Mouse (Mus musculus) cerebellum, adult 2 months (tissue): Measurements from ENCODE around the gene Dna2. TPM values are rescaled to one million over a fixed set of nuclear protein-coding genes. Genes with fewer than 3 reads are reported as not detected.
A peak's percentile ranks its signal among the peaks of the same experiment; 100 is the strongest.
"Not testable (repeated sequence)": the region's sequence is repeated elsewhere in the genome, so short reads cannot be mapped to it uniquely, and the experiment has no call there.

Source experiments
- DNase-seq, 2 experiments: peaks; one replicate each; pipeline ENCODE4 v3.0.0; 2021
- H3K27ac ChIP-seq: fragments of 200-500 bp; 2 replicates; pipeline ENCODE4 v1.5.1; 2012; ENCODE audit warnings: low read length, control low read depth, inconsistent platforms; ENCODE audit not compliant: insufficient read depth
- H3K27me3 ChIP-seq: fragments of 200-500 bp; 2 replicates; pipeline ENCODE4 v1.6.1; 2012; ENCODE audit warnings: inconsistent platforms, mild to moderate bottlenecking, low read length, moderate library complexity; ENCODE audit not compliant: control insufficient read depth, insufficient read depth
- H3K4me1 ChIP-seq: fragments of 200-500 bp; 2 replicates; pipeline ENCODE4 v1.6.1; 2011; ENCODE audit warnings: low read length; ENCODE audit not compliant: control insufficient read depth, insufficient read depth
- H3K4me3 ChIP-seq: fragments of 200-500 bp; replicated peaks from 2 replicates; pipeline ENCODE3; 2011; ENCODE audit warnings: mild to moderate bottlenecking, low read depth, low read length, control low read depth; ENCODE audit not compliant: insufficient read depth
- CTCF ChIP-seq: fragments of 200-500 bp; IDR thresholded peaks from 2 replicates; pipeline ENCODE4 v1.5.1; 2011; ENCODE audit warnings: low read depth, mild to moderate bottlenecking, control low read depth, low read length, moderate library complexity, borderline replicate concordance; ENCODE audit not compliant: insufficient read depth
- POLR2A ChIP-seq: fragments of 200-500 bp; IDR thresholded peaks from 2 replicates; pipeline ENCODE4 v1.6.1; 2011; ENCODE audit warnings: low read length, control low read depth, borderline replicate concordance; ENCODE audit not compliant: insufficient read depth
- WGBS: fragments of 180-500 bp; shearing (Covaris S2); methylation state at CpG from one replicate; pipeline ENCODE4 v1.1.7; 2018; 5-methylcytosine and 5-hydroxymethylcytosine counted together
- polyA plus RNA-seq: library from polyadenylated mRNA; depleted of rRNA; stranded (reverse); fragments of >200 nt; gene quantifications from 2 replicates; pipeline ENCODE4 v1.2.3, GENCODE M21; 2012; rRNA removed

The Dna2 gene
- 3.0 and 3.9 TPM in 2 replicates for polyA plus RNA-seq

DNA sequence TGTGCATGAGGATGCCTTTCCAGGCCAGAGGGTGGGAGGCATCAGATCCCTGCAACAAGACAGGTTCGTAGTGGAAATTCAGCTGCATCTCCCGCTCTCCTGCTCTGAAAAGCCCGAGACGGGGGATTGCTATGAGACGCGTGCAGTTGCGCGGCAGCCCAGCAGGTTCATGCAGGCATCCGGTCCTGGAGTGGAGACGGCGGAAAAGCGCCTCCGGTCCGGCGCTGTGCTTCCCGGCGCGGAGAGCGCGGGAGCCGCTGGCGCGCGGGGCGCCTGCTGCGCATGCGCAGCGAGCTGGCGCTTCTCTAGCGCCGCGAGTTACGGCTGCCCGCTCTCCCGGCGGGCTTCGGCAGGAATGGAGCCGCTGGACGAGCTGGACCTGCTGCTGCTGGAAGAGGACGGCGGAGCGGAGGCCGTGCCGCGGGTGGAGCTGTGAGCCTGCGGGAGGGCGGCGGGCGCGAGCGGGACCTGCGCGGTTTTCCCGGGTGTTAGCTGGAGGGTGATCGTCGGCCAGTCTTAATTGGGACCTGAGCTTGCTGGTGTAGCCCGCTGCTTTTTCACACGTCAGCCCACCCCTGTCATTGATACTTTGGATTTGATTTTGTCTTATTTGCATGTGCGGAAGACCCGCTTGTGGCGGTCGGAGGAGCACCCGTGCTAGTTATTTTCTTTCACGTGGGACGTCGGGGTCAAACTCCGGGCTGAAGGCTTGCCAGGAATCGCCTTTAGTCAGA, at the start of gene Dna2:
Gene Dna2, plus strand, starts transcription at position 289 of the 734 bp plus-strand sequence.
- Histone ChIP-seq H3K27ac (no peak within 1 kb of the TSS), H3K27me3 (no peaks in the 10 kb centered on the region), H3K4me3 (peak within 1 kb of the TSS; percentile 63), H3K4me1 (no peaks in the 10 kb centered on the region)
- no peak for TF ChIP-seq POLR2A
- WGBS, result under 1% methylated on average over 65 of the region's 68 CpGs
- DNase-seq, result peak; percentile 77 to 82

DNA sequence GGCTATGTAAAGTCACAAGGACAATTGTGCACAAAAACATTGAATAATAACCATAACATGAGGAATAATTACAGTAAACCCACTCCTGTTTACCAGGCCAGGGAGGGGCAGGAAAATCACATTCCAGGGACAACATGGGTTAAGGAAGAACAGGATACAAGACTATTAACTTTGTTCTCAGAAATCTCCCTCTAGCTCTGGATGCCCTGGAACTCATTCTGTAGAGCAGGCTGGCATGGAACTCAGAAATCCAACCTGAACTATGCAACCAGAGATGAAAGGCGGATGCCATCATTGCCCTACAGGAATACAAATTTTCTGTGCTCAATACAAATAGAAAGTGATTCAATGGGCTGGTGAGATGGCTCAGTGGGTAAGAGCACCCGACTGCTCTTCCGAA, 49.4 kb upstream of the Dna2 start:
- Histone ChIP-seq H3K27me3 (no peaks in the 10 kb centered on the region), H3K4me1 (no peaks in the 10 kb centered on the region), H3K27ac (no peak overlapping the region), H3K4me3 (no peak overlapping the region)
- DNase-seq, result no peak
- TF ChIP-seq CTCF (no peak), POLR2A (no peak)
- 99% methylated on average over 3 of the region's 3 CpGs for WGBS

DNA sequence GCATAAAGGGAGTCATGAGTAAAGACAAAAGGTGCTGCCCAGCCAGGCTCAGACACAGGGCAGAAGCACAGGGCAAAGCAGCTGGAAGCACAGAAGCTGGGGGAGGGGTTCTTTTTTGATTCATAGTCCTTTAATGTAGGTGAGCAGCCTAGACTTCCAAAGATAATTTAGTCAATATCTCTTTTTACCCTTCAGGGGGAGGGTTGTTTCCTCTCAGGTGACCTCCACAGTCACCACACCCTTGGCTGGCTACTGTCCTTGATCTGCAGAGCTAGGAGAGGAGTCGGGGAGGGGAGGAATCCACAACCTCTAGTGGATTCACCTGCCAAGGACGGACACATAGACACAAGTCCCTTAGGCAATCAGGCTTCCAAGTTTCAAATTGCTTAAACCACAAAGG, 48.8 kb upstream of the Dna2 start:
- Histone ChIP-seq H3K4me3 (no peak overlapping the region), H3K4me1 (no peaks in the 10 kb centered on the region), H3K27ac (no peak overlapping the region), H3K27me3 (no peaks in the 10 kb centered on the region)
- 82% methylated on average over 2 of the region's 2 CpGs for whole genome bisulfite sequencing
- no peak for DNase-seq
- TF ChIP-seq POLR2A (no peak), CTCF (no peak)

DNA sequence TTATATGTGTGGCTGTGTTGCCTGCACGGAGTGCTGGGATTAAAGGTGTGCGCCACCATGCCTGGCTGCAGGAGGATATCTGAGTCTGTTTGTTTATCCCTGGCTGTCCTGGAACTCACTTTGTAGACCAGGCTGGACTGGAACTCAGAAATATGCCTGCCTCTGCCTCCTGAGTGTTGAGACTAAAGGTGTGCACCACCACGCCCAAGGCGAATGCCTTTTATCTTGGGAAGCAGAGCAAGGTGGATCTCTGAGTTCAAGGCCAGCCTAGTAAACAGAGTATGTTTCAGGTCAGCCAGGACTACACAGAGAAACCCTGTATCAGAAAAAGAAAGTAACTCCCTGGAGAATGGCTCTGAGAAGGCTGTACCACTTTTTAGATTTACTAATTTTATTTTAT, 46.7 kb upstream of the Dna2 start:
- 93% methylated on average over 4 of the region's 4 CpGs for WGBS
- Histone ChIP-seq H3K4me1 (no peaks in the 10 kb centered on the region), H3K4me3 (no peak overlapping the region), H3K27ac (no peak overlapping the region), H3K27me3 (no peaks in the 10 kb centered on the region)
- no peak for DNase-seq
- no peak for TF ChIP-seq CTCF
- no peak for TF ChIP-seq POLR2A

DNA sequence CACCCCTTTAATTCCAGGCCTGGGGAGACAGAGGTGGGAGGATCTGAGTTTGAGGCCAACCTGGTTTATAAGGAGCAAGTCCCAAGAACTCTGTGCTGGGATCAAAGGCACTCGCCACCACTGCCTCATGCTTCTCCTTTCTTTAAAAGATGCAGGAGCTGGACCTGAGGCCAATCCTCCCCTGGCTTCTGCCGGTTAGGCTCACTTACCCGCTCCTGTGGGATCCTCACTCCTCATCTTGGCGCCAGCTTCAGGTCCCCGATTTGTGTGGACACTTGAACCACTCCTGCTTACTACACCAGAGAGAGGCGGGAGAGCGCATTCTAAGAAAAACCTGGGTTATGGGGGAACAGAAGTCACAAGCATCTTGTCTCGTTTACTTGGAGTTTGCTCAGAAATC, 45.0 kb upstream of the Dna2 start:
- no peak for TF ChIP-seq CTCF
- TF ChIP-seq POLR2A, result no peak
- DNase-seq, result no peak
- H3K4me3 ChIP-seq, result no peak overlapping the region
- H3K4me1 ChIP-seq, result no peaks in the 10 kb centered on the region
- 40% methylated on average over 8 of the region's 8 CpGs for WGBS
- H3K27ac ChIP-seq, result no peak overlapping the region
- no peaks in the 10 kb centered on the region for H3K27me3 ChIP-seq

DNA sequence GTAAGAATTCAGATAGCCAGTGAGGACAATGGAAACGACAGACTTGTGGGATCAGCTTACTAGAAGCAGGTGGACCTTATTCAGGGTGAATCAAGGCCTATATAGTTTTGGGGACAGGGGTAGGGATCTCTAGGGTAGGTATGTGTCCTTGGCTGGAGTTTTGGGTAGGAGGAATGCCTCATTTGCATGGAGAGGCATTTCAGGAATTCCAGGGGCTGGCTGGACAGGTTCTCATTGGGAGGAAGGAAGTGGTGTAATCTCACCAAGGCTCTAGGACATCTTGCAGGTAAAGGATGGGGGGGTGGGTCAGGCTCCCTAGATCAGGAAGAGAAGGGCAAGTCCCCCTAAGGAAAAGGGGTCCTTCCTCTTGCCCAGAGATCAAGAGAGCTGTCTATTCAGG, 44.0 kb upstream of the Dna2 start:
- TF ChIP-seq CTCF, result no peak
- TF ChIP-seq POLR2A, result no peak
- no peak for DNase-seq
- 65% methylated on average over 1 of the region's 1 CpGs for WGBS
- Histone ChIP-seq H3K27me3 (no peaks in the 10 kb centered on the region), H3K27ac (no peak overlapping the region), H3K4me1 (no peaks in the 10 kb centered on the region), H3K4me3 (no peak overlapping the region)

DNA sequence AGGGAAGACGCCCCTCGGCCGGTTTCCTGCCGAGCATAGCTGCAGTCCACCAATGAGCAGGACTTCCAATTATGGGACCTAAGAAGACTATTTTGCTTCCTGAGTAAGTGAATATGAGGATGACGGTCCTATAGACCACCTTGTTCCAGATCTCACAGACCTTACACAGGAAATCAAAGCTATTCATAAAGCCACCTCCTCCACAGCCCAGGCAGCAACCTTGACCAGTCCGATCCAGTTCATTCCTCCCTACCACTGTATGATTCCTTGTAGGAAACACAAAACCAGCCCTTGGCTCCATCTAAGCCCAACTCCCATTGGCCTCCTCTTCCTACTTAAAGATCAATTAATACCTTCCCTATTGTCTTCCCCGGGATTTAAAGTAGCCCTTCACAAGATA, 40.5 kb upstream of the Dna2 start:
- H3K27me3 ChIP-seq, result no peaks in the 10 kb centered on the region
- no peak overlapping the region for H3K27ac ChIP-seq
- H3K4me1 ChIP-seq, result no peaks in the 10 kb centered on the region
- TF ChIP-seq CTCF (no peak), POLR2A (no peak)
- DNase-seq, result no peak
- WGBS, result 91% methylated on average over 7 of the region's 7 CpGs
- H3K4me3 ChIP-seq, result no peak overlapping the region

DNA sequence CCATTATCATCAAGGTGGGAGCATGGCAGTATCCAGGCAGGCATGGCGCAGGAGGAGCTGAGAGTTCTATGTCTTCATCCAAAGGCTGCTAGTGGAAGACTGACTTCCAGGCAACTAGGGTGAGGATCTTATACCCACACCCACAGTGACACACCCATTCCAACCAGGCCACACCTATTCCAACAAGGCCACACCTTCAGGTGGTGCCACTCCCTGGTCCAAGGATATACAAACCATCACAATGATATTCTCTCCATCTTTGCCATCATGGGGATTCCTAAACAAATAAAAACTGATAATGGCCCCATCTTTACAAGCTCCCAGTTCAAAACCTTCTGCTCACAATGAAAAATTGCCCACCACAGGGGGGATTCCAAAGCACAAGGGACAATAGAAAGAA, 37.9 kb upstream of the Dna2 start, which contains the start of gene Tet1:
Gene Tet1, minus strand, starts transcription at position 101 of the 400 bp plus-strand sequence.
- DNase-seq, H3K4me3 ChIP-seq, H3K27ac ChIP-seq, H3K4me1 ChIP-seq, H3K27me3 ChIP-seq: not testable (repeated sequence)
- no CpG with 5 or more reads among the region's 1 CpGs for WGBS
